Mouse (Mus musculus) thymus, postnatal 25 days (tissue): ENCODE measurements around the gene Gm609.
A peak's percentile ranks its signal among the peaks of the same experiment; 100 is the strongest.
"Not testable (repeated sequence)": the region's sequence is repeated elsewhere in the genome, so short reads cannot be mapped to it uniquely, and the experiment has no call there.

Source experiments
- DNase-seq: peaks from one replicate; pipeline ENCODE4 v3.0.0; 2022

The Gm609 gene

GRCm38 (mm10) chr16:45492927-45493326 is at the start of gene Gm609:
Gene Gm609, minus strand, starts transcription at chr16:45492969.
- DNase-seq: no peak

- no peak for DNase-seq
Observed at GRCm38 (mm10) chr16:45542108-45542507, 49.3 kb upstream of the Gm609 start.

- not testable (repeated sequence) for DNase-seq
Observed at GRCm38 (mm10) chr16:45538342-45538741, 45.6 kb upstream of the Gm609 start.

- DNase-seq: no peak
Observed at GRCm38 (mm10) chr16:45535009-45535408, 42.2 kb upstream of the Gm609 start, which contains the start of gene Slc9c1. Gene Slc9c1, plus strand, starts transcription at chr16:45535309.

GRCm38 (mm10) chr16:45531950-45532349 is 39.2 kb upstream of the Gm609 start, which contains the start of gene Gm17783:
Gene Gm17783, minus strand, starts transcription at chr16:45532050.
- DNase-seq: no peak

- DNase-seq: no peak
Observed at GRCm38 (mm10) chr16:45525551-45525950, 32.8 kb upstream of the Gm609 start.

GRCm38 (mm10) chr16:45495326-45495725 is 2.6 kb upstream of the Gm609 start:
- DNase-seq: no peak

- DNase-seq: no peak
Observed at GRCm38 (mm10) chr16:45476991-45477390, 15.8 kb downstream of the Gm609 start.

GRCm38 (mm10) chr16:45471836-45472235 is 20.9 kb downstream of the Gm609 start:
- not testable (repeated sequence) for DNase-seq

GRCm38 (mm10) chr16:45454762-45455161 is 38.0 kb downstream of the Gm609 start:
- no peak for DNase-seq

- no peak for DNase-seq
Observed at GRCm38 (mm10) chr16:45437230-45437739, 55.5 kb downstream of the Gm609 start.

- DNase-seq: no peak
Observed at GRCm38 (mm10) chr16:45435591-45435990, 57.2 kb downstream of the Gm609 start.

- DNase-seq: no peak
Observed at GRCm38 (mm10) chr16:45427651-45428050, 65.1 kb downstream of the Gm609 start.

GRCm38 (mm10) chr16:45413497-45413896 is 79.3 kb downstream of the Gm609 start:
- no peak for DNase-seq

- not testable (repeated sequence) for DNase-seq
Observed at GRCm38 (mm10) chr16:45409064-45409446, 83.7 kb downstream of the Gm609 start.

GRCm38 (mm10) chr16:45408425-45409063 is 84.2 kb downstream of the Gm609 start, which contains the start of gene Cd200:
Gene Cd200, minus strand, starts transcription at chr16:45409053.
- DNase-seq: peak; percentile 64

GRCm38 (mm10) chr16:45407645-45408400 is 84.9 kb downstream of the Gm609 start:
- no peak for DNase-seq

GRCm38 (mm10) chr16:45407091-45407490 is 85.7 kb downstream of the Gm609 start:
- DNase-seq: no peak

- DNase-seq: no peak
Observed at GRCm38 (mm10) chr16:45402951-45403350, 89.8 kb downstream of the Gm609 start.

- DNase-seq: no peak
Observed at GRCm38 (mm10) chr16:45402036-45402435, 90.7 kb downstream of the Gm609 start.

GRCm38 (mm10) chr16:45399947-45400555 is 92.7 kb downstream of the Gm609 start:
- no peak for DNase-seq

GRCm38 (mm10) chr16:45399411-45399810 is 93.4 kb downstream of the Gm609 start:
- DNase-seq: no peak

- DNase-seq: no peak
Observed at GRCm38 (mm10) chr16:45397440-45397839, 95.3 kb downstream of the Gm609 start.
